Mouse (Mus musculus) cortical plate, adult 2 months (tissue): ENCODE measurements around the gene Hist1h2ab.

Source experiments
- CTCF ChIP-seq: fragments of 200-500 bp; IDR thresholded peaks from 2 replicates; pipeline ENCODE4 v1.5.1; 2011; ENCODE audit warnings: mild to moderate bottlenecking, control low read depth, low read length; ENCODE audit not compliant: insufficient read depth; ENCODE audit errors: extremely low read depth
- POLR2A ChIP-seq: fragments of 200-500 bp; IDR thresholded peaks from 2 replicates; pipeline ENCODE4 v1.6.1; 2011; ENCODE audit warnings: mild to moderate bottlenecking, low read length, control low read depth; ENCODE audit not compliant: insufficient read depth; ENCODE audit errors: extremely low read depth

GRCm38 (mm10) chr13:23753314-23754078, 2.6 kb downstream of the Hist1h2ab start:
- TF ChIP-seq POLR2A (no peak), CTCF (no peak)
